Mouse (Mus musculus) liver, postnatal 0 days (tissue): Measurements from ENCODE around the gene Pdlim7.

Source experiments
- CTCF ChIP-seq: sonication (generic); IDR thresholded peaks from 2 replicates; pipeline ENCODE4 v1.5.1; 2016; ENCODE audit warnings: antibody characterized with exemption, low read depth
- EP300 ChIP-seq: IDR thresholded peaks from 2 replicates; pipeline ENCODE4 v1.6.1; 2016; ENCODE audit warnings: antibody characterized with exemption, low read depth, mild to moderate bottlenecking

- no peak for TF ChIP-seq CTCF
- no peak for TF ChIP-seq EP300
These were observed 41.7 kb downstream of the Pdlim7 start for GRCm38 (mm10) chr13:55471819-55472131.
